Mouse (Mus musculus) brain, embryonic 14.5 days (tissue): Measurements from ENCODE around the gene Mansc1.

ENCODE experiments used
- CTCF ChIP-seq: fragments of 200-500 bp; IDR thresholded peaks from 2 replicates; pipeline ENCODE4 v1.5.1; 2012; ENCODE audit warnings: inconsistent platforms, mild to moderate bottlenecking, moderate library complexity, borderline replicate concordance; ENCODE audit not compliant: insufficient read depth, insufficient read length; ENCODE audit errors: extremely low read depth
- POLR2A ChIP-seq: fragments of 200-500 bp; IDR thresholded peaks from 2 replicates; pipeline ENCODE4 v1.6.1; 2012; ENCODE audit warnings: mild to moderate bottlenecking, inconsistent platforms, borderline replicate concordance; ENCODE audit not compliant: poor library complexity, insufficient read depth, insufficient read length, severe bottlenecking; ENCODE audit errors: extremely low read depth

DNA sequence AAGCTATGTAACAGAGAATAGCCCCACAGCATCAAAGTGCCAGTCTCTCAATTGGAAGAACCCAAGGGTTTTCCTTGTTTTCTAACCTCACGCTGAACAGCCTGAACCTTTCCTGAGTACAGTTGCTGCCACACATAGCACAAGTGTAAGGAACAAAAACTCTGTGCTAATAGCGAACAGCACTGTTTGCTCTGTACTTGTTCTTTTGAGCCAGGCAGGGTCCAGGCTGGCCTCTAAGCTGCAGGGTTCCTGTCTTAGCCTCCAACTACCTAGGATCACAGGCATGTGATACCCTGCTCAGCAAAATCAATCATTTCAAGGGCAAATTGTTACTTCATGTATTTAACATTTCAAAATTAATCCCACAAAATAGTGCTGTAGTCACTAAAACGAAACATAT lies 72.7 kb downstream of the Mansc1 start:
- TF ChIP-seq POLR2A (no peak), CTCF (no peak)
